Mouse (Mus musculus) lung, adult 2 months (tissue): ENCODE measurements around the gene Shank2.

ENCODE experiments used
- CTCF ChIP-seq: fragments of 200-500 bp; IDR thresholded peaks from 2 replicates; pipeline ENCODE4 v1.5.1; 2011; ENCODE audit warnings: mild to moderate bottlenecking, low read length, control low read depth; ENCODE audit not compliant: insufficient read depth
- POLR2A ChIP-seq: fragments of 200-500 bp; IDR thresholded peaks from 2 replicates; pipeline ENCODE4 v1.6.1; 2011; ENCODE audit warnings: low read depth, mild to moderate bottlenecking, control low read depth, low read length, borderline replicate concordance; ENCODE audit errors: extremely low read depth

GRCm38 (mm10) chr7:143979986-143980385 lies 21.7 kb upstream of the Shank2 start:
- TF ChIP-seq CTCF (no peak), POLR2A (no peak)
